Mouse (Mus musculus) thymus, postnatal 36 days (tissue): ENCODE measurements around the gene Ints7.

ENCODE experiments used
- DNase-seq, 2 experiments: peaks; one replicate each; pipeline ENCODE4 v3.0.0; 2022; ENCODE audit warnings: mixed read lengths in 2 of 2

The Ints7 gene

DNA sequence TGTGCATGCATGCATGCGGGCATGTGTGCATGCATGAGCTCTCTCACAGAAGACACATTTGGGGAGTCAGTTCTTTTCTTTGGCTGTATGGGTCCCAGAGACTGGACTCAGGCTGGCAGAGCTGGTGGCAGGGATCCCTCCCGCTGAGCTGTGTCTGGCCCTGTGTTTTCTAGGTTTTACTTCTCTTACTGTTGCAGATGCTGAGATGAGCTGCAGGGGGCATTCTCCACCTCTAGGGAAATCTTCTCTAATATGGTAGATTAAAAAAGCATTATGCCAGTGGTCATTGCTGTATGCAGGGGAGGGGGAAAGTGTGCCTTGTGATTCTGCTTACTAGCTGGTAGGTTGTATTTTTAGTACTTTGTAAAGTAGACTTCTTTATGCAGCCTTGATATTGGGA is 10.3 kb downstream of the Ints7 start:
- DNase-seq = no peak

DNA sequence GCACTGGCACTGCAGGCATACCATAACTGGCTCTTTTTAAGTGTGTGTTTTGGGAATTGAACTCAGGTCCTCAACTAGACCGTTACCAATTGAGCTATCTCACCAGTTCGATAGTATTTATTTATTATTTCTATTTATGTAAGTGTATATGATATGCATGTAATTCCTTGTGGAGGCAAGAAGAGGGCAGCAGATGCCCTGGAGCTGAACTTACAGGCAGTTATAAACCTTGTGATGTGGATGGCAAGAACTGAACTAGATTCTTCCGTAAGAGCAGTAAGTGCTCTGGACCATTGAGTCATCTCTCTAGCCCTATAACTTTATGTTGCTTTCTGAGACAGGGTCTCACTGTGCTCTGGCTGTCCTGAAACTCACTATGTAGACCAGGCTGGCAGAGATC is 11.6 kb downstream of the Ints7 start:
- DNase-seq = no peak

DNA sequence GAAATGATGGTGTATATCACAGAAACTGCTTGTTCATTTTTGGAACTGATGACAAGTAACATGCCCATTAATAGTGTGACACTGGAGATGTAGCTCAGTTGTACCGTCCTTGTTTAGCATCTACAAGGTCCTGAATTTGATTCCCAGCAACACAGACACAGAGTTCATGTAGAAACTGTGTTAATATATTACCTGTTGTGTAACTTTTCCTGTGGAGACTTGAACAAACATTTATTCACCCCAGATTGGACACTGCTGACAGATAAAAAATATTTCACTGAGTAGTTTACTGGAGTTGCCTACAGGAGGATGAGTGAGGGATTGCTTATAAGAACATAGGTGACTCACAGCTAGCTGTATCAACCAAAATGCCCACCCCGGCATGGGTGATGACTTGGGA is 13.3 kb downstream of the Ints7 start:
- no peak for DNase-seq

DNA sequence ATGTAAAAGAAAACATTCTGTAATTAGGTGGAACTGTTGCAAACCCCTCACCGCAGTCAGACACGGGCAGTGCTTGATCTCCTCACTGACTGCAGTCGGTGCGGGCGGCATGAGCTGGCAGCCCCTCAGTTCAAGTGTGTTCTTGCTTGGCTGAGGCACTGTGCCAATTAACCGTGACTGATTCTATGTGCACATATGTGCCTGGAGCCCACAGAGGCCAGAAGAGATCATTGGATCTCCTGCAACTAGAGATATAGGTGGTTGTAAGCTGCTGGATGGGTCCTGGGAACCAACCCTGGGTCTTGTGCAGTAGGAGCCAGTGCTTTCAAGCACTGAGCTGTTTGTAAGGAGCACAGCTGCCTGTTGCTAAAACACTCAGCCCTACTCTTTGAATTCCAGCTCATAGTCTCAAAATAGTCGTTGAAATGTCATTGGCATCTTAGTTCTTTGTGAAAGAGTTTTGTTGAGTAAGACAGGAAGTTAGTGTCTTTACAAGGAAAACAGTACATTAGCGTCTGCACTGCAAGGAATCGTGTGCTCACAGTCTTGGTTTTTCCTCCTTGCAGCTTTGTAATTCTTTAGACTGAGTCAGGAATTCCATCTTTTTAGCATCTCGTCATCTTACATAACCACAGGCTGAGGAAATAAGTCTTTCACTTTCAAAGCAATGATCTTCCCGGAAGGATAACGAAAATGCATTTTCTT is 16.7 kb downstream of the Ints7 start:
- no peak for DNase-seq

DNA sequence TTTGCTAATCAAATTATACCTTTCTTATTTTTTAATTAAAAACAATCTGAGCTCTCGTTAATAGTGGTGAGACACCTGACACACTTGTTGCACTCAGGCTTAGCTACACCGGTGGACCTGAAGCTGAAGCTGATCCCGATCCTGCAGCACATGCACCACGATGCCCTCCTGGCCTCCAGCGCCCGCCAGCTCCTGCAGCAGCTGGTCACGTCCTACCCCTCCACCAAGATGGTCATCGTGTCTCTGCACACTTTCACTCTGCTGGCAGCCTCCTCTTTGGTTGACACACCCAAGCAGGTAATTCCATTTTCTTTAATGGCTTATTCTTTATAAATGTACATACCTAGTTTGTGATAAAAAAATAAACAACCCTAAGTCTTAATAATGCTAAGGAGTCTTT is 20.6 kb downstream of the Ints7 start:
- DNase-seq = no peak

DNA sequence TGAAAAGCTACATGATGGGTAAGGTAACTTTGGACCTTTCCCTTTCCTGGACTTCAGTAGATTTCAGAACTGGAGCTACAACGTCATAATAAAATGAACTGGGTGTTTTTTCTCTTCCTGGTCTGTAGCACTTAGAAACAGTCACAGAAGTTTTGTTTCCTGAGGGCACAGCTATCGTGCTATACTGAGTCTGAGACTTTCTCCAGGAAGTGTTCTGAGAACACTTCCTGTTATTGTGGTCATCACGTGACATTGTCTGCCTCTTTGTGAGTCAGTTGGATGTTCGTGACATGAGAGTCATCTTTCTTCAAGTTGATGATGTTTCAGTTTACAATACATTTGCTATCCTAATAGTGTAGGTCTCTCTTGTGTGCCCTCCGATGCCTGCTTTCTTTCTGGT is 23.8 kb downstream of the Ints7 start:
- no peak for DNase-seq

DNA sequence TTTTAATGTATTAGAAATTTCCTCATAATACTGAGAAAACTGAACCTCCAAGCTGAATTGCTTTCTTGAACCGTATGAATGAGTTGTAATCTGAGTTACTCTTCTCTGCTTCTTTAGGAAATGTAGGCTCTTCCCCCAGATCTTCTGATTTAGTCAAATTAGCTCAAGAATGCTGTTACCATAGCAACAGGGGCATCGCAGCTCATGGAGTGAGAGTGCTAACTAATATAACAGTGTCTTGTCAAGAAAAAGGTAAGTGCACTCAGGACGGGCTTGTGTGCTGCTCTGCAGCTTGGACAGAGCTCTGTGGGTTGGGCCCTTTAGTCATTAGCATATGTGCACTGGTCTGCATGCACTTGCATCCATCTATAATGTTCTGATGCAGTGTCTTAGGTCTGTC is 29.3 kb downstream of the Ints7 start:
- no peak for DNase-seq

DNA sequence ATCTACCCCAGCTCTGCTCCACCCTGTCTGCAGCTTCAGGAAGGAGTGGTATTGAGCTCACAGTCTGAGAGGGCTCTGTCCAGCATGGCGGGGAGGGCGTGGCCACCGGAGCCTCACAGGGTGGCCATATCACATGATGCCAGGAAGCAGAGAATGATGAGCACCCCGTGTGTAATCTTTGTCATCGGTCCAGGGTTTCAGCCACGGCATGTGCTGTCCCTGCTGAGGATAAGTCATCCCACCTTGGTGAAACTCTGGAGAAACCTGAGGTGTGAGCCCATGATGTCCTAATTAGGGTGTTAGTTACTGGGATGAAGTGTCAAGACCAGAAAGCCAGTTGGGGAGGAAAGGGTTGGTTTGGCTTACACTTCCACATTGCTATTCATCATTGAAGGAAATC is 33.6 kb downstream of the Ints7 start:
- DNase-seq = no peak

DNA sequence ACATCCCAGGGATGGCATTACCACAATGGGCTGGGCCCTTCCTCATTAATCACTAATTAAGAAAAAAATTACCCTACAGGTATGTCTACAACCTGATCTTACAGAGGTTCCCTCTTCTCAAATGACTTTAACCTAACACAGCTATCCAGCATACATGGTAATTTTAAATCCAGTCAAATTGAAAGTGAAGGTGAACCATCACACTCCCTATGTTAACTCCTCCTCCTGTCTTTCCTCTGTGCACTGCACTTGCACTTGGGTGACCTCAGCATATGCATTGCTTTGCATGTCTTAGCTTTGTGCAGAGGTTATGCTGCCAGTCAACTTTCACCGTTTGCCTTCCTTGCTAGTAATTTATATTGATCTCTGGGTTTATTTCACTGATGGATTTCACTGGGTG is 34.1 kb downstream of the Ints7 start:
- no peak for DNase-seq

DNA sequence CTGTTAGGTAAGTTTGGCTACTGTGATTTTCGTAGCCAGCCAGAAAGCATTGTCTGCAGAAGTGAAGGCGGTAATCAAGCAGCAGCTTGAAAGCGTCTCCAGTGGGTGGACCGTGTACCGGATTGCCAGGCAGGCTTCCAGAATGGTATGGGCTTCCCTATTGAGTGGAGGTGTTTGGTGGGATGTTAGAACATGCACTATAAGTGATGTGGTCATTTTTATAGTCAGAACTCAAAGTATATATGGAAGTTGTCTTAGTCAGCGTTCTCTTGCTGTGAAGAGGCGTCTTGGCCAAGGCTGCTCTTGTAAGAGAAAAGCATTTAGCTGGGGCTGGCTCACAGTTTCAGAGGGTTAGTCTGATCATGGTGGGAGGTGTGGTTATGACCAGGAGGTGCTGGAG is 34.9 kb downstream of the Ints7 start:
- no peak for DNase-seq

DNA sequence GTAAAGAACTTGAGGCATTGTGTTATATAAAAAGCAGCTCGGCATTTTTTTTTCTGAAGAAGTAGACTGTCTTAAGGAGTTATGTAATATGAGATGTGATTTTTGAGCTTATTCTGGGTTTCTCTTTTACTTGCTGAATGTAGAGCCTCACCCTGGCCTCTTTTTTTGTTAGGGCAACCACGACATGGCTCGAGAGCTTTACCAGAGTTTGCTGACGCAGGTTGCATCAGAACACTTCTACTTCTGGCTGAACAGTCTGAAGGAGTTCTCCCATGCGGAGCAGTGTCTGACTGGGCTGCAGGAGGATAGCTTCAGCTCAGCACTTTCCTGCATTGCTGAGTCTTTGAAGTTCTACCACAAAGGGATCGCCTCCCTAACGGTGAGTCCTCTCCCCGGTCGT is 36.2 kb downstream of the Ints7 start:
- DNase-seq = no peak

DNA sequence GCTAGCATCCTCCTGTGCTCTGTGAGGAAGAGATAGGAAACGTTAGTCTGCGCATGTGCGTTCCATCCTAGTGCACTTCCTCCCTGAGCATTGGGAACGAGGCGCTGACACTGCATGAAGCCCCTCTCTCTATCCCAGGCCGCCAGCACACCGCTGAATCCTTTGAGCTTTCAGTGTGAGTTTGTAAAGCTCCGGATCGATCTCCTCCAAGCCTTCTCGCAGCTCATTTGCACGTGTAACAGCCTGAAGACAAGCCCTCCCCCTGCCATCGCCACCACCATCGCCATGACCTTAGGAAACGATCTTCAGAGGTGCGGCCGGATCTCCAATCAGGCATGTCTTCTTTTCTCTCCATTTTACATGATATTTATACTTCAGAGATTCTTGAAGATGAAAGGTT is 37.4 kb downstream of the Ints7 start:
- DNase-seq = no peak

DNA sequence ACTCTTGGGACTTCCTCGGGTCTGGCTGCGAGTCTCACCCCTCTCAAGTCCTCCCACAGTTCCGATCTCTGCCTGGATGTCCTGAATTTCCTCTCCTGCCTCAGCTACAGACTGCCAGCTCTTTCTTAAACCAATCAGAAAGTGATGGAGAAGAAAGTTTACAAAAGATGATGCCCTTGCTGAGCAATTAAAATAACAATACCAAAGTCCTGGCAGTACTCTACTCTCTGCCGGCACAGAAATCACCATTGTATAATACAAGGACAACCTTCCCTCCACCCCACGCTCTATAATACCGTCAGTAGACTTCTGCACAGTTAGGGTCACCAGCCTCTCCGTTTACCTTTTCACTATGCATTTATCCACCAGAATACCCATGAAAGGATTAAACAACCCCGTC is 40.8 kb downstream of the Ints7 start:
- no peak for DNase-seq

DNA sequence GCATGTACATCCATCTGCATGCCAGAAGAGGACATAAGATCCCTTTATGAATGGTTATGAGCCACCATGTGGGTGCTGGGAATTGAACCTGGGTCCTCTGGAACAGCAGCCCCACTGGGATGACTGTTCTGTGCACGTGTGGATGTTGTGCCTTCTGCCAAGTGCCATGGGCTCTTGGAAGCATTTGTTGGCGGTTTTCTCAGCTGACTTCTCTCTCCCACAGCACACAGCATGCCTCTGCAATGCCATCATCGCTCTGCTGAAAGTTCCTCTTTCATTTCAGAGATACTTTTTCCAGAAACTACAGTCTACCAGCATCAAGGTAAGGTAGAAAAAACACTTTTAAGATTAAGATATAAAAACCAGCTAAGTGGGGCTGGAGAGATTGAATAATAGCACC is 42.2 kb downstream of the Ints7 start:
- DNase-seq = no peak

DNA sequence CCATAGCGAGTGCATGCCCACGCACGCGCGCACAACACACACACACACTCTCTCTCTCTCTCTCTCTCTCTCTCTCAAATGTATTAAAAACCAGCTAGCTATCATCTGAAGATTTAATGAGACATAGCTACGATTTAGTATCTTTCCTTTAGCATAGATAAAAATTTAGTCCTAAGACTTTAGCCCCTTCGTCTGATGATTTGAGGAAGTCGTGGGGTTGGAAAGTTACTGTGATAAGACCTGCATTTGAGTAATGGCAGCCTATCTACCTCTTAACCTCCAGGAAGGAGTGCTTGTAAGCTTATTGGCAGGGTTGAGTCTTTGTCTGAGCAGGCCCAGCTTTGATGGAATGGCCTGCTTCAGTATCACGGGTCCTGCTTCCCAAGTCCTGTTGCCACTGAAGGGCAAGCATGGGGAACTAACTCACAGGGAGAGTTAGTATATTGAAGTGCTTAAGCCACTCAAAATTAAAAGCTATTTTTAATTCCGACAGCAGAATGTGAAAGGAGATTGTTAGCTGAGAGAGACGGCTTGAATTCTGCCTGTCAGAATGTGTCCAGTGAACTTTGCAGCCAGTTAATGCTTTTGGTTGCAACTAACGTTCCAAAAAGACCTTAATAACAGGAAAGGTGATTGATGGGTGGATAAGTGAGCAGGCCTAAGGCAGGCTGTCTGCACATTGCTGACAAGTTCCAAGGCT is 42.8 kb downstream of the Ints7 start:
- no peak for DNase-seq

DNA sequence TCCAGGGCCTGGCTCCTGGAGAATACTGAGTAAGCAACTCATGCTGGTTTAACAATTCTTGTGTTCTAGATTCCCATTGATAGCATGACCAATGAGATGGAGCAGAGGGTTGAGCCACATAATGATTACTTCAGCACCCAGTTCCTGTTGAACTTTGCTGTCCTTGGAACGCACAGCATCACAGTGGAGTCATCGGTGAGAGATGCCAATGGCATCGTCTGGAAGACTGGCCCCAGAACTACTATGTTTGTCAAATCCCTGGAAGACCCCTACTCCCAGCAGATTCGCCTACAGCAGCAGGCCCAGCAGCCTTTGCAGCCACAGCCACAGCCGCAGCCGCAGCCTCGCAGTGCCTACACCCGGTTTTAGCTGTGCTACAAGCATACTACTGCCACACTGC is 45.7 kb downstream of the Ints7 start:
- no peak for DNase-seq

DNA sequence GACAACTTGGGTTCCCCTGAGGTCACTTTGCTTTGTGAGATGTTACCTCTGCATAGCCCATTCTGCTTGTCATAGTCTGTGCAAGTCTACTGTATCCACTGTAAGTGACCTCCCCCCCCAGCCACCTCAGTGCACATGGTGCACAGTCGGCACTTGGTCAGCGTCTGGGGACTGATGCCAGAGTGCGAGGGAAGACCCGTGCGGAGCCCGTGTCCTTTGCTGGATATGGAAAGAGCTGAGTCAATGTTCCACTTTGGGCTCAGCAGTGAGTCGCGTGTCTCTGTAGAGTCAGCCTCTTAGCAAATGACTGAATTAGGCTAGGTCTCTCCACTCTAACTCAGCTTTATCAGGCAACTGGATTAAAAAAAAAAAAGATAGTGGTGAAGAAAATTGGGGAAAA is 47.4 kb downstream of the Ints7 start:
- DNase-seq = no peak

DNA sequence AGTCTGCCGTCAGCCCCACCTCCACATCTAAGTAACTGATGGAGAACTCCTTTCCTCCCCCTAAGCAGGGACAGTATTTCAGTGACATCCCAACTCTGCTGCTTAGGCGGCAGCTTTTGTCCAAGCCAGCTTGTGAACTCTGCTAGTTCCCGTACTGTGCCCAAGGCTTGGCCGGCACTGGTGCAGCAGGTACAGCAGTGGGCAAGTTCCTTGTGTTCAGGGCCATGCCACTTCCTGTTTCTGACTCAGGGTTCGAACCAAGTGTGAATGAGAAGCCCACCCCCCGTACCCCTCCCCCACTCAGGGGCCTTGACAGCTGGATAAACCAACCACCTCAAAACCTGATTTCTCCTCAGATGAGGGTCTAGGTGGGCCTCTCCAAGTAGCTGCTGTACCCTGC is 49.1 kb downstream of the Ints7 start:
- no peak for DNase-seq

DNA sequence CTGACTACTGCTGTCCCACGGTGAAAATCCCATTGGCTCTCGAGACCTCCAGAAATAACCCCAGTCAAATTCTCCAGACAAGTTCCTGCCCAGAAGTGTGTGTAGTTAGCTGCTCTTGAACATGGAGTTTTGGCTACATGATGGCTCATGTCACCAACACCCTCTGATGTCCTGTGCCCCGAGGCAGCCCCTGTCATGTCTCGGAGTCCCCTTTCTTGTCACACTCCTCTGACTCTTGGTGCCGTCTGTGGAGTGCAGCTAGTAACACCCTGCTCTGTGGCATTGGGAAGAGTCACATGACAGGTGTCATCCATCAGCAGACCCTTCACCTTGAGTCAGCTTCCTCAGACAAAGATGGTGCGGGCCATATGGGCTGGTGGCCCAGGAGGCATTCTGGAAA is 49.6 kb downstream of the Ints7 start:
- no peak for DNase-seq

DNA sequence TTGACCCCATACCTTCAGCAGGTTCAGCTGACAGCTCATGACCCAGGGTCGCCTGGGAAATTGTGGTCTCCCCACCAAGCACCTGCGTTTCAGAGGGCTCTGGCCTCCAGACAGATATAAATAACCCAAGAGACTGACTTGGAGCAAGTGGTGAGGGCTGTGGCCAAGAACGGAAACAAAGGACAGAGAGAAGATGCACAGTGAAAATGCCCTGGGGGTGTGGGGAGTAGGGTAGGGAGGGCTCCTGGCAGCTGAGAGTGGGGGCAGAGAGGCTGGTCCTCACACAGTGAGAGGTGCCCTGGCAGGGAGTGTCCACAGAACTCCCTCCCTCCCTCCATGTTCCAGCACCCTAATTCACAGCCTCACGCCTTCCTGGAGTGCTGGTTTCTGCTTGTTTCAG is 50.2 kb downstream of the Ints7 start:
- no peak for DNase-seq

DNA sequence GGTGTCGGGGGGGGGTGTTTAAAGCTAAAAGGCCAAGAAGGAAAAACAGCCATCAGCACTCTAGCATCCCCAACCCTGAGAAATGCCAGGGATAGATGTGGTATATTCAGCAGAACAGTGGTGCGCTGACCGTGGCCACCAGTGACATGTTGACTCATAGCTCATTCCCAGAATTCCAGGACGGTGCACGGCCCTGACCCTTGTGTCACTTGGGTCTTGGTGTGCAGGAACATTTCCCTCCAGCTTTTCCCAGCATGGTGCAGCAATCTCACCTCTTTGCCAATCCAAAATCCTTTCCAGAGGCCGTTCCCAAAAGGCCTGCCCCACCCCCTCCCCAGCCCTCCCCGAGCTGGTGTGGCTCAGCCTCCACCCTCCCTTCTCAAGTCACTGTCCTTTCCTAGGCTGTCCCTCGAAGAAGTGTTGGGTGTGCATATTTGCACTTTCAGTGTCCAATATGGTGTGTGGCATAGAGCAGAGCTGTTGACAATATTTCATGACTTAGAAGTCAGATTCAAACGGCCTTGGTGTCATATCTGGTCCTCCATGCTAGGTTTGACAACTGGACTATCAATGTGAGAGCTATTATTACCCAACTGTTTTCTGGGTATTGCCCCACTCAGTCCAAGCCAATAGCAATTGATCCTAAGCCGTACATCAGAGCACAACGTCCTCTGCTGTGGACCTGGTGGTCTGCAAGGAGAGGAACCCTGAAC is 53.2 kb downstream of the Ints7 start:
- DNase-seq = no peak

DNA sequence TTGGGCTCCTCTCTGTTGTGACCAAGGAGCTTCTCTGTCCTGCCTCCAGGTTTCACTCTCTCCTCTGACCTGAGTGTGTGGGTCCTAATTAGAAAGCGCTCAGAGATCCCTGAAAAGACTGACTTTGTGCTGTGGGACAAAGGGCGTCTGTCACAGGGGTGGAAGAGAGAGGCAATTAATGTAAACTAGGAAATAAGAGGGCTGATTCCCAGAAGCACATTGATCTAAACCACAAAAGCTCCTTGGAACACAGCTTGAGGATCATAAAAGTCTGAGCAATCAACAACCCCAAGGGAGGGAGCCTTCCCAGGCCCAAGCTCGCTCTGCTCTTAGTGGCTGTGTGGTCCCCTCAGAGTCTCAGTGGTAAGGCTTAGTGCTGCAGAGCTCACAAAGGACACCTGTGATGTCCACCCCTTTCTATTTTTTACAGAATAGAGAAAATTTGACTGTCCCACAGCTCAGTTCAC is 53.8 kb downstream of the Ints7 start:
- no peak for DNase-seq

DNA sequence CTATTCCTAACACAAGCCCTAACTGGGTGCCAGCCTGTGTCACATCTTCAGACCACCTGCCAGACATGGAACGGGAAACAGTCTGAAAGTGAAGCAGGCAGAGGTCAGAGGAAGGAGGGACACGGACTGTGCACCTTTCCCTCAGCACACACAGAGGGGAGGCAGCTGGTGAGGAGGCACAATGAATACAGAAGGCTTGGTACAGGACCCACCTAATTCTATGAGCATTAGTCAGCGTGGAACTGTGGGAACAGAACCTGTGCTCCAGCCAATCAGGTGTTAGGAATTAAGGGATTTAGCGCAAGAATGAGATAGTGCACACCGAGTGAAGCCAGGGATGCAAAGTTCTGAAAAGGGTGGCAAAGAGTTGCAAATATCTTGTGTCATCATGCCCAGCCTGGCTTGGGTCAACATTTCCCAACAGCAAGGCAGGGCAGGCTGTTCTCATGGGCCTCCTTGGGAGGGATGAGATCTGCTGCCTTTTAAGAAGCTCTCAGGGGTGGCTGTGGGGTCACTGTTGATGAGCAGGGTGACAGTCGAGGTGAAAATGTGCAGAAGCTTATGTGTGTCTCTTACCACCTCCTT is 57.2 kb downstream of the Ints7 start:
- no peak for DNase-seq

DNA sequence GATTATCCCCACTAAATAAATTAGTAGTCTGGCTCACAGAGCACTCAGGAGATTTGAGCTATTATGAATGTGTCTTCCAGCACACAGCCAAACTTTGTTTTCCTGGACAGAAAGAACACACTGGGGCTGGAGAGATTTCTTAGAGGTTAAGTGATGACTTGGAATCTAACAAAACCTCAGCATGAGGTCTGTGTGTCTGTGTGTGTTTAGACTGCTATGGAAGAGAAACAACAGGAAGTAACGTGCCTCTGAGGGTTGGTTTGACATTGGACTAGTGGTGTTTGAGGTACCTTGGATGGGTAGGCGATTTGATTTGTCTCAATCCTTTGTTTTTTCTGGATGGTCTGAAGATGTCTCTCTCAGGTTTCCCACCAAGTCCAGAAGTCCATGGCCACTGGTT is 58.7 kb downstream of the Ints7 start:
- DNase-seq = no peak
